Mouse (Mus musculus): ENCODE data around the gene Cdc40. TPM values are rescaled to one million over a fixed set of nuclear protein-coding genes. Genes with fewer than 3 reads are reported as not detected.
A peak's percentile ranks its signal among the peaks of the same experiment; 100 is the strongest.

The Cdc40 gene
- polyA plus RNA-seq (2012; rRNA removed) = 7.2 and 8.9 TPM in 2 replicates
- 11.1 and 12.5 TPM in 2 replicates for polyA plus RNA-seq (2014; fragmentation: Nextera tagmentation; extraction: Ambion mirVana)

GRCm38 (mm10) chr10:40882831-40883643 lies at the start of gene Cdc40, which contains the start of gene Wasf1:
TSS of gene Cdc40 (minus strand) at chr10:40883311.
TSS of gene Wasf1 (plus strand) at chr10:40883475.
- WGBS (ENCODE audit: insufficient replicate concordance) = under 1% methylated on average over 44 of the region's 44 CpGs
- Histone ChIP-seq H3K27me3 (ENCODE audit: control insufficient read depth, insufficient read depth, low read length) (peaks cover 24% of the 10 kb centered on the region), H3K4me1 (replicated peaks; ENCODE audit: control insufficient read depth in 2 of 2, insufficient read depth in 2 of 2, low read length in 1 of 2) (no peaks in the 10 kb centered on the region; a peak in 1 of 4 replicates), H3K9ac (replicated peaks) (peak within 1 kb of the TSS; percentile 92), H3K4me2 (ENCODE audit: low read depth) (peak within 1 kb of the TSS; percentile 98), H3K36me3 (replicated peaks; ENCODE audit: control insufficient read depth, insufficient read depth, low read depth) (no peaks in the 10 kb centered on the region), H3K9me3 (ENCODE audit: control insufficient read depth, low read length) (no peaks in the 10 kb centered on the region), H3K27ac (peak within 1 kb of the TSS; percentile 55), H3K4me3 (ENCODE audit: insufficient read depth in 1 of 2, low read depth in 2 of 2, low read length in 2 of 2) (peak within 1 kb of the TSS; percentile 81 to 91)
- peak; percentile 82 to 88 (median 87) for DNase-seq (ENCODE audit: low read depth in 3 of 3, low spot score in 3 of 3)
- peak; percentile 97 for ATAC-seq (ENCODE audit: insufficient read depth)
- TF ChIP-seq CTCF (IDR thresholded peaks at IDR 0.05; ENCODE audit: low read depth) = no peak
- peak; percentile 96 for TF ChIP-seq EP300 (IDR thresholded peaks at IDR 0.05; ENCODE audit: low read depth)

GRCm38 (mm10) chr10:40919464-40919863 lies 36.4 kb upstream of the Cdc40 start:
- Histone ChIP-seq H3K4me1 (replicated peaks; ENCODE audit: control insufficient read depth in 2 of 2, insufficient read depth in 2 of 2, low read length in 1 of 2) (no peaks in the 10 kb centered on the region; a peak in 1 of 4 replicates), H3K9ac (replicated peaks) (no peak overlapping the region), H3K27me3 (ENCODE audit: control insufficient read depth, insufficient read depth, low read length) (no peaks in the 10 kb centered on the region), H3K36me3 (replicated peaks; ENCODE audit: control insufficient read depth, insufficient read depth, low read depth) (no peaks in the 10 kb centered on the region), H3K4me3 (ENCODE audit: insufficient read depth in 1 of 2, low read depth in 2 of 2, low read length in 2 of 2) (no peak overlapping the region), H3K4me2 (ENCODE audit: low read depth) (no peak overlapping the region), H3K27ac (no peak overlapping the region), H3K9me3 (ENCODE audit: control insufficient read depth, low read length) (no peaks in the 10 kb centered on the region)
- ATAC-seq (ENCODE audit: insufficient read depth) = no peak
- TF ChIP-seq CTCF (IDR thresholded peaks at IDR 0.05; ENCODE audit: low read depth) (no peak), EP300 (IDR thresholded peaks at IDR 0.05; ENCODE audit: low read depth) (no peak)
- no peak for DNase-seq (ENCODE audit: low read depth in 3 of 3, low spot score in 3 of 3)
- WGBS (ENCODE audit: insufficient replicate concordance) = 74% methylated on average over 6 of the region's 6 CpGs

GRCm38 (mm10) chr10:40918669-40919440 lies 35.7 kb upstream of the Cdc40 start:
- Histone ChIP-seq H3K4me2 (ENCODE audit: low read depth) (no peak overlapping the region), H3K27ac (no peak overlapping the region), H3K36me3 (replicated peaks; ENCODE audit: control insufficient read depth, insufficient read depth, low read depth) (no peaks in the 10 kb centered on the region), H3K4me1 (replicated peaks; ENCODE audit: control insufficient read depth in 2 of 2, insufficient read depth in 2 of 2, low read length in 1 of 2) (no peaks in the 10 kb centered on the region; a peak in 1 of 4 replicates), H3K9me3 (ENCODE audit: control insufficient read depth, low read length) (no peaks in the 10 kb centered on the region), H3K27me3 (ENCODE audit: control insufficient read depth, insufficient read depth, low read length) (no peaks in the 10 kb centered on the region), H3K4me3 (ENCODE audit: insufficient read depth in 1 of 2, low read depth in 2 of 2, low read length in 2 of 2) (no peak overlapping the region), H3K9ac (replicated peaks) (no peak overlapping the region)
- ATAC-seq (ENCODE audit: insufficient read depth) (no peak), DNase-seq (ENCODE audit: low read depth in 3 of 3, low spot score in 3 of 3) (peak in 1 of 3 experiments; percentile 5)
- no peak for TF ChIP-seq EP300 (IDR thresholded peaks at IDR 0.05; ENCODE audit: low read depth)
- TF ChIP-seq CTCF (IDR thresholded peaks at IDR 0.05; ENCODE audit: low read depth) = no peak
- WGBS (ENCODE audit: insufficient replicate concordance) = 72% methylated on average over 8 of the region's 8 CpGs

GRCm38 (mm10) chr10:40915240-40915639 lies 32.1 kb upstream of the Cdc40 start:
- H3K36me3 ChIP-seq (replicated peaks; ENCODE audit: control insufficient read depth, insufficient read depth, low read depth) = no peaks in the 10 kb centered on the region

GRCm38 (mm10) chr10:40910811-40911210 lies 27.7 kb upstream of the Cdc40 start:
- WGBS (ENCODE audit: insufficient replicate concordance) = 50% methylated on average over 2 of the region's 2 CpGs
- ATAC-seq (ENCODE audit: insufficient read depth) (no peak), DNase-seq (ENCODE audit: low read depth in 3 of 3, low spot score in 3 of 3) (no peak)
- Histone ChIP-seq H3K9ac (replicated peaks) (no peak overlapping the region), H3K36me3 (replicated peaks; ENCODE audit: control insufficient read depth, insufficient read depth, low read depth) (no peaks in the 10 kb centered on the region), H3K27me3 (ENCODE audit: control insufficient read depth, insufficient read depth, low read length) (no peaks in the 10 kb centered on the region), H3K4me1 (replicated peaks; ENCODE audit: control insufficient read depth in 2 of 2, insufficient read depth in 2 of 2, low read length in 1 of 2) (no peaks in the 10 kb centered on the region), H3K27ac (no peak overlapping the region), H3K4me2 (ENCODE audit: low read depth) (no peak overlapping the region), H3K9me3 (ENCODE audit: control insufficient read depth, low read length) (no peaks in the 10 kb centered on the region), H3K4me3 (ENCODE audit: insufficient read depth in 1 of 2, low read depth in 2 of 2, low read length in 2 of 2) (no peak overlapping the region)
- TF ChIP-seq EP300 (IDR thresholded peaks at IDR 0.05; ENCODE audit: low read depth) = no peak
- TF ChIP-seq CTCF (IDR thresholded peaks at IDR 0.05; ENCODE audit: low read depth) = no peak

More at GRCm38 (mm10) chr10:40915240-40915639, 32.1 kb upstream of the Cdc40 start:
- H3K27me3 ChIP-seq (ENCODE audit: control insufficient read depth, insufficient read depth, low read length) = no peaks in the 10 kb centered on the region
- WGBS (ENCODE audit: insufficient replicate concordance) = 56% methylated on average over 2 of the region's 2 CpGs
- no peak for DNase-seq (ENCODE audit: low read depth in 3 of 3, low spot score in 3 of 3)
- TF ChIP-seq CTCF (IDR thresholded peaks at IDR 0.05; ENCODE audit: low read depth) (no peak), EP300 (IDR thresholded peaks at IDR 0.05; ENCODE audit: low read depth) (no peak)
- H3K4me3 ChIP-seq (ENCODE audit: insufficient read depth in 1 of 2, low read depth in 2 of 2, low read length in 2 of 2) = no peak overlapping the region
- H3K4me2 ChIP-seq (ENCODE audit: low read depth) = no peak overlapping the region
- no peaks in the 10 kb centered on the region for H3K9me3 ChIP-seq (ENCODE audit: control insufficient read depth, low read length)
- ATAC-seq (ENCODE audit: insufficient read depth) = no peak
- H3K4me1 ChIP-seq (replicated peaks; ENCODE audit: control insufficient read depth in 2 of 2, insufficient read depth in 2 of 2, low read length in 1 of 2) = no peaks in the 10 kb centered on the region; a peak in 1 of 4 replicates
- H3K27ac ChIP-seq = no peak overlapping the region
- H3K9ac ChIP-seq (replicated peaks) = no peak overlapping the region

Measured in liver, embryonic 14.5 days (tissue).